Mouse (Mus musculus) embryonic facial prominence, embryonic 11.5 days (tissue): ENCODE data around the gene Glis3. TPM values are rescaled to one million over a fixed set of nuclear protein-coding genes. Genes with fewer than 3 reads are reported as not detected.

Source experiments
- ATAC-seq: fragments of 200-750 bp; cut with Nextera tagmentation; replicated peaks from 2 replicates; pipeline ENCODE4 v1.8.0; 2017; ENCODE audit warnings: low read depth; ENCODE audit not compliant: insufficient number of reproducible peaks, low FRiP score, low TSS enrichment
- DNase-seq: peaks from one replicate; pipeline ENCODE4 v3.0.0-alpha.2; 2015; ENCODE audit warnings: low spot score
- H3K27ac ChIP-seq: fragments of 300-500 bp; sonication (generic); replicated peaks from 2 replicates; pipeline ENCODE4 v1.5.1; 2014; ENCODE audit warnings: mild to moderate bottlenecking, low read depth, low read length, control low read depth
- H3K27me3 ChIP-seq: fragments of 300-500 bp; sonication (generic); 2 replicates; pipeline ENCODE4 v1.6.1; 2014; ENCODE audit warnings: mild to moderate bottlenecking, low read length, moderate library complexity, mixed read lengths; ENCODE audit not compliant: control insufficient read depth, insufficient read depth
- H3K36me3 ChIP-seq: fragments of 300-500 bp; sonication (generic); replicated peaks from 2 replicates; pipeline ENCODE4 v1.6.1; 2014; ENCODE audit warnings: low read depth, mild to moderate bottlenecking, low read length, moderate library complexity, mixed read lengths; ENCODE audit not compliant: control insufficient read depth, insufficient read depth
- H3K4me1 ChIP-seq: fragments of 300-500 bp; sonication (generic); 2 replicates; pipeline ENCODE4 v1.6.1; 2014; ENCODE audit warnings: low read length, mixed read lengths; ENCODE audit not compliant: control insufficient read depth, insufficient read depth
- H3K4me2 ChIP-seq: fragments of 300-500 bp; sonication (generic); 2 replicates; pipeline ENCODE4 v1.6.1; 2014; ENCODE audit warnings: low read depth, mild to moderate bottlenecking, control low read depth, low read length, moderate library complexity
- H3K4me3 ChIP-seq: fragments of 300-500 bp; sonication (generic); 2 replicates; pipeline ENCODE4 v1.5.1; 2014; ENCODE audit warnings: low read depth, low read length, control low read depth
- H3K9ac ChIP-seq: fragments of 300-500 bp; sonication (generic); replicated peaks from 2 replicates; pipeline ENCODE4 v1.6.1; 2014; ENCODE audit warnings: mild to moderate bottlenecking, control low read depth, low read length
- H3K9me3 ChIP-seq: fragments of 300-500 bp; sonication (generic); replicated peaks from 2 replicates; pipeline ENCODE4 v1.6.1; 2016; ENCODE audit warnings: mild to moderate bottlenecking, low read length, inconsistent platforms, mixed read lengths; ENCODE audit not compliant: control insufficient read depth
- WGBS: fragments of 180-500 bp; shearing (Covaris S2); extraction: QIAGEN DNeasy Blood & Tissue Kit; methylation state at CpG from one replicate; pipeline ENCODE4 v1.1.7; 2014; 5-methylcytosine and 5-hydroxymethylcytosine counted together
- polyA plus RNA-seq: library from polyadenylated mRNA; unstranded; fragments of >200 nt; fragmentation: Nextera tagmentation; extraction: Ambion mirVana; gene quantifications from 2 replicates; pipeline ENCODE4 v1.2.1, GENCODE M21; 2014

The Glis3 gene
- 2.0 and 2.1 TPM in 2 replicates for polyA plus RNA-seq

- peak; percentile 79 for DNase-seq
- Histone ChIP-seq H3K27me3 (peaks cover 13% of the 10 kb centered on the region), H3K4me2 (peak within 1 kb of the TSS; percentile 97), H3K4me1 (no peaks in the 10 kb centered on the region; the same call in 1 of the 2 replicates), H3K36me3 (no peaks in the 10 kb centered on the region), H3K27ac (no peak within 1 kb of the TSS), H3K4me3 (peak within 1 kb of the TSS; percentile 55), H3K9me3 (no peaks in the 10 kb centered on the region), H3K9ac (peak within 1 kb of the TSS; percentile 55)
- ATAC-seq = peak; percentile 94
- WGBS = under 1% methylated on average over 52 of the region's 66 CpGs
Measured at GRCm38 (mm10) chr19:28679776-28680391, at the start of gene Glis3. Gene Glis3 (minus strand): TSS chr19:28680077.

- no peaks in the 10 kb centered on the region for H3K27me3 ChIP-seq
- H3K36me3 ChIP-seq = no peaks in the 10 kb centered on the region
- DNase-seq (peak; percentile 80), ATAC-seq (no peak)
- H3K4me2 ChIP-seq = no peak overlapping the region
- no peak overlapping the region for H3K4me3 ChIP-seq
- H3K9me3 ChIP-seq = no peaks in the 10 kb centered on the region
- WGBS = 56% methylated on average over 18 of the region's 18 CpGs
- H3K27ac ChIP-seq = no peak overlapping the region
- H3K4me1 ChIP-seq = no peaks in the 10 kb centered on the region
- no peak overlapping the region for H3K9ac ChIP-seq
Measured at GRCm38 (mm10) chr19:28726161-28726880, 46.4 kb upstream of the Glis3 start.

GRCm38 (mm10) chr19:28724641-28725040 lies 44.8 kb upstream of the Glis3 start:
- H3K9ac ChIP-seq = no peak overlapping the region
- H3K27ac ChIP-seq = no peak overlapping the region
- H3K4me1 ChIP-seq = no peaks in the 10 kb centered on the region
- no peaks in the 10 kb centered on the region for H3K27me3 ChIP-seq
- DNase-seq = no peak
- H3K36me3 ChIP-seq = no peaks in the 10 kb centered on the region
- H3K4me2 ChIP-seq = no peak overlapping the region
- ATAC-seq = no peak
- WGBS = 84% methylated on average over 7 of the region's 7 CpGs
- H3K9me3 ChIP-seq = no peaks in the 10 kb centered on the region
- no peak overlapping the region for H3K4me3 ChIP-seq

- Histone ChIP-seq H3K9ac (no peak overlapping the region), H3K4me1 (no peaks in the 10 kb centered on the region), H3K27ac (no peak overlapping the region), H3K36me3 (no peaks in the 10 kb centered on the region), H3K4me2 (no peak overlapping the region), H3K9me3 (no peaks in the 10 kb centered on the region), H3K4me3 (no peak overlapping the region), H3K27me3 (no peaks in the 10 kb centered on the region)
- no peak for DNase-seq
- 78% methylated on average over 4 of the region's 4 CpGs for WGBS
- no peak for ATAC-seq
Measured at GRCm38 (mm10) chr19:28722626-28723025, 42.7 kb upstream of the Glis3 start.

- no peaks in the 10 kb centered on the region for H3K36me3 ChIP-seq
- no peaks in the 10 kb centered on the region for H3K4me1 ChIP-seq
- no peak overlapping the region for H3K9ac ChIP-seq
- no peaks in the 10 kb centered on the region for H3K27me3 ChIP-seq
- ATAC-seq (no peak), DNase-seq (no peak)
- H3K9me3 ChIP-seq = no peaks in the 10 kb centered on the region
- no peak overlapping the region for H3K4me3 ChIP-seq
- no peak overlapping the region for H3K4me2 ChIP-seq
- WGBS = 90% methylated on average over 10 of the region's 10 CpGs
- no peak overlapping the region for H3K27ac ChIP-seq
Measured at GRCm38 (mm10) chr19:28721834-28722233, 42.0 kb upstream of the Glis3 start.

GRCm38 (mm10) chr19:28720016-28720415 lies 40.1 kb upstream of the Glis3 start:
- Histone ChIP-seq H3K9me3 (no peaks in the 10 kb centered on the region), H3K36me3 (no peaks in the 10 kb centered on the region), H3K4me3 (no peak overlapping the region), H3K4me1 (no peaks in the 10 kb centered on the region), H3K9ac (no peak overlapping the region), H3K27me3 (no peaks in the 10 kb centered on the region), H3K27ac (no peak overlapping the region), H3K4me2 (no peak overlapping the region)
- DNase-seq (no peak), ATAC-seq (no peak)

- H3K9ac ChIP-seq = no peak overlapping the region
- H3K4me2 ChIP-seq = no peak overlapping the region
- ATAC-seq (no peak), DNase-seq (no peak)
- no peak overlapping the region for H3K4me3 ChIP-seq
- no peaks in the 10 kb centered on the region for H3K4me1 ChIP-seq
- WGBS = 84% methylated on average over 4 of the region's 4 CpGs
- no peak overlapping the region for H3K27ac ChIP-seq
- H3K36me3 ChIP-seq = no peaks in the 10 kb centered on the region
- no peaks in the 10 kb centered on the region for H3K27me3 ChIP-seq
- H3K9me3 ChIP-seq = no peaks in the 10 kb centered on the region
Measured at GRCm38 (mm10) chr19:28714674-28715073, 34.8 kb upstream of the Glis3 start.

- no peaks in the 10 kb centered on the region for H3K36me3 ChIP-seq
- ATAC-seq (no peak), DNase-seq (no peak)
- no peak overlapping the region for H3K4me3 ChIP-seq
- H3K4me1 ChIP-seq = no peaks in the 10 kb centered on the region
- H3K9me3 ChIP-seq = no peaks in the 10 kb centered on the region
- no peak overlapping the region for H3K27ac ChIP-seq
- 64% methylated on average over 3 of the region's 3 CpGs for WGBS
- no peak overlapping the region for H3K4me2 ChIP-seq
- no peaks in the 10 kb centered on the region for H3K27me3 ChIP-seq
- H3K9ac ChIP-seq = no peak overlapping the region
Measured at GRCm38 (mm10) chr19:28697718-28698117, 17.8 kb upstream of the Glis3 start.
